Mouse (Mus musculus): Measurements from ENCODE around the gene Adamtsl5. TPM values are rescaled to one million over a fixed set of nuclear protein-coding genes. Genes with fewer than 3 reads are reported as not detected.
A peak's percentile ranks its signal among the peaks of the same experiment; 100 is the strongest.

The Adamtsl5 gene
- polyA plus RNA-seq, 1 experiment from 2014 or later, result 0.67 TPM

- no peaks in the 10 kb centered on the region for H3K36me3 ChIP-seq (replicated peaks)
- peak overlapping the region; percentile 39 for H3K27ac ChIP-seq
- H3K9me3 ChIP-seq, result no peaks in the 10 kb centered on the region
- H3K4me2 ChIP-seq, result peak overlapping the region; percentile 46
- H3K9ac ChIP-seq, result 0 out of 2 replicates have a peak overlapping the region, but pooled peaks have one; percentile 4
- peaks cover 11% of the 10 kb centered on the region for H3K4me1 ChIP-seq
- 2% methylated on average over 12 of the region's 12 CpGs for WGBS
- H3K27me3 ChIP-seq (replicated peaks), result no peaks in the 10 kb centered on the region
- peak overlapping the region; percentile 26 for H3K4me3 ChIP-seq
- ATAC-seq (replicated peaks), result peak; percentile 87
These were observed 23.3 kb upstream of the Adamtsl5 start for GRCm38 (mm10) chr10:80371411-80371966.

DNA sequence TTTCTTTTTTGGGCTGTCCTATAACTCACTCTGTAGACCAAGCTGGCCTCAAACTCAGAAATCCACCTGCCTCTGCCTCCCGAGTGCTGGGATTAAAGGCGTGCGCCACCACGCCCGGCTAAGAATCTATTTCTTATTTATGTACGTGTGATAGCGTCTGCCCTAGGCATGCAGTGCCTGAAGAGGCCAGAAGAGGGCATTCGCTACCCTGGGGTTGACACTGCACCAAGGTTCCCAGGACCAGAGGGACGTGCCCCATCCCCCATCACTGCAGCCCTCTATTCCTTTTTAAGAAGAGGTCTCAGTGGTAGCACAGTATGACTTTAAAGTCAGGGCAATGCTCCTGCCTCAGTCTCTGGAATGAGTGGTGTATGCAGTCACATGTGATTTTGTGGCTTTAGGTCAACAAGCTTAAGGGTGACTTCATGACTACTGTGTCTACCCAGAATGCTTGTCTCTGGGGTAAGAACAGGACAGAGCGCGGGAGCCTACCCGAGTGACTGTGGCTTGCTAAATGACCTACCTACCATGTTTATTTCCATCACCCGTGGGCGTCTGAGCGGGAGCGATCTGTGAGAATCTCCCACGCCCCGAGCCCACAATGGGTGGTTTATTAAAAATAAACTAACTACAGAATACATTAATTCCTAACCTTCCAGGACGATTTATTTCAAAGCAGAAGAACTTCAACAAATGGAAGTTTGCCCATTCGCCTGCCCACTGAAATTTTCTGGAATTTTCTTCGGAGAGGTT, 22.0 kb upstream of the Adamtsl5 start:
- Histone ChIP-seq H3K27me3 (replicated peaks) (no peaks in the 10 kb centered on the region), H3K27ac (no peak overlapping the region), H3K9ac (no peak overlapping the region), H3K4me1 (peaks cover 11% of the 10 kb centered on the region), H3K4me2 (no peak overlapping the region), H3K9me3 (no peaks in the 10 kb centered on the region), H3K4me3 (no peak overlapping the region), H3K36me3 (replicated peaks) (no peaks in the 10 kb centered on the region)
- no peak for ATAC-seq (replicated peaks)
- WGBS, result 82% methylated on average over 21 of the region's 21 CpGs

- Histone ChIP-seq H3K27ac (no peak overlapping the region), H3K9me3 (no peaks in the 10 kb centered on the region), H3K9ac (no peak overlapping the region), H3K36me3 (replicated peaks) (no peaks in the 10 kb centered on the region), H3K4me3 (no peak overlapping the region), H3K4me2 (no peak overlapping the region), H3K27me3 (replicated peaks) (no peaks in the 10 kb centered on the region), H3K4me1 (peaks cover 17% of the 10 kb centered on the region)
- ATAC-seq (replicated peaks), result no peak
- WGBS, result 96% methylated on average over 6 of the region's 6 CpGs
These were observed 20.2 kb upstream of the Adamtsl5 start for GRCm38 (mm10) chr10:80368392-80368791.

GRCm38 (mm10) chr10:80367954-80368353, 19.7 kb upstream of the Adamtsl5 start:
- ATAC-seq (replicated peaks), result no peak
- Histone ChIP-seq H3K4me3 (no peak overlapping the region), H3K27me3 (replicated peaks) (no peaks in the 10 kb centered on the region), H3K4me1 (peaks cover 17% of the 10 kb centered on the region), H3K36me3 (replicated peaks) (no peaks in the 10 kb centered on the region), H3K9ac (no peak overlapping the region), H3K4me2 (no peak overlapping the region), H3K27ac (no peak overlapping the region), H3K9me3 (no peaks in the 10 kb centered on the region)
- 54% methylated on average over 5 of the region's 5 CpGs for WGBS

DNA sequence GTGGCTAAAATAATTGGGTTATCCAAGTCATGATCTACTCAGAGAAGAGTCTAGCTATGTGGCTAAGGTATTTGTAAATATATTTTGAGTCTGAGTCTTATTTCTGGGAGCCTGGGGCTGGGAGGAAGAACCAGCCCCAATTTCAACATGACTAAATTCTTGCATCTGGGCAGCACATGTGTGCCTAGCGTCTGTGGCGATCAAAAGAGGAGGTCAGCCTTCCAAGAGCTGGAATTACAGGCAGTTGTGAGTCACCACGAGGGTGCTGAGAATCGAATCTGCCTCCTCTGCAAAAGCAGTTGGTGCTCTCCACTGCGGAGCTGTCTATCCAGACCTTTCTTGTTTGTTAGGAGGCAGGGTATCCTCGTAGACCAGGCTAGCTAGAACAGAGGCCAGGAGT, 17.5 kb upstream of the Adamtsl5 start:
- no peak overlapping the region for H3K9ac ChIP-seq
- no peaks in the 10 kb centered on the region for H3K36me3 ChIP-seq (replicated peaks)
- no peak overlapping the region for H3K4me2 ChIP-seq
- no peaks in the 10 kb centered on the region for H3K9me3 ChIP-seq
- peaks cover 6% of the 10 kb centered on the region for H3K4me1 ChIP-seq
- H3K27ac ChIP-seq, result no peak overlapping the region
- H3K4me3 ChIP-seq, result no peak overlapping the region
- no peaks in the 10 kb centered on the region for H3K27me3 ChIP-seq (replicated peaks)
- WGBS, result 69% methylated on average over 6 of the region's 6 CpGs
- ATAC-seq (replicated peaks), result no peak

- no peak overlapping the region for H3K27ac ChIP-seq
- no peak for ATAC-seq (replicated peaks)
- H3K9ac ChIP-seq, result no peak overlapping the region
- peaks cover 6% of the 10 kb centered on the region for H3K4me1 ChIP-seq
- H3K36me3 ChIP-seq (replicated peaks), result no peaks in the 10 kb centered on the region
- H3K4me2 ChIP-seq, result no peak overlapping the region
- no peak overlapping the region for H3K4me3 ChIP-seq
- no peaks in the 10 kb centered on the region for H3K9me3 ChIP-seq
- WGBS, result 25% methylated on average over 6 of the region's 6 CpGs
- H3K27me3 ChIP-seq (replicated peaks), result peaks cover 5% of the 10 kb centered on the region
These were observed 15.5 kb upstream of the Adamtsl5 start for GRCm38 (mm10) chr10:80363734-80364133.

DNA sequence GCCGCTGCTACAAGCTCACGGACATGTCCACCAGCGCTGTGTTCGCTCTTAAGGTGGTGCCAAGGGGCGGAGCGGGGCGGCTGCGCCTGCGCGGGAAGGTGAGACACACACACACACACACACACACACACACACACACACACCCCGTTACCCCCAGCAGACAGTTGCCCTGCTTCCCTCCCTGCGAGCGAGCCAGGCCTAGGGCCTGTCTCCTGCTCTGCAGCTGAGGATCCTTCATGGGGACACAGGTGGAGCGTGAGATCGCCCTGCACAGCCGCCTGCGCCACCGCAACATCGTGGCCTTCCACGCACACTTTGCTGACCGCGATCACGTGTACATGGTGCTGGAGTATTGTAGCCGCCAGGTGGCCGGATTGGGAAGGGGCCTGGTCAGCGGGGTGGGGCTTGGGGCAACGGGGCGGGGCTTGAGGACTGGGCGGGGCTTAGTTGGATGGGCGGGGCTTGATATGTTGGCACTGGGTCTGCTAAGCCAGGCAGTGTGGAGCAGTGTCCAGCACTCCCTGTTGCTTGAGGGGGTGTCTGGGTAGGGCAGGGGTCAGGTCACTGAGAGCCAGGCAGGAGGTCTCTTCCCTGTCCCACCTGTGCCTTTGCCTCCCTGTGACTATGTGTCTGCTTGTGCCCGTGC, 9.9 kb upstream of the Adamtsl5 start:
- Histone ChIP-seq H3K4me2 (peak overlapping the region; percentile 62), H3K9ac (peak overlapping the region; percentile 27), H3K36me3 (replicated peaks) (no peaks in the 10 kb centered on the region), H3K4me1 (peaks cover 25% of the 10 kb centered on the region), H3K9me3 (no peaks in the 10 kb centered on the region), H3K27ac (no peak overlapping the region), H3K4me3 (peak overlapping the region; percentile 38), H3K27me3 (replicated peaks) (peaks cover 57% of the 10 kb centered on the region)
- ATAC-seq (replicated peaks), result peak; percentile 56
- 5% methylated on average over 29 of the region's 31 CpGs for WGBS

DNA sequence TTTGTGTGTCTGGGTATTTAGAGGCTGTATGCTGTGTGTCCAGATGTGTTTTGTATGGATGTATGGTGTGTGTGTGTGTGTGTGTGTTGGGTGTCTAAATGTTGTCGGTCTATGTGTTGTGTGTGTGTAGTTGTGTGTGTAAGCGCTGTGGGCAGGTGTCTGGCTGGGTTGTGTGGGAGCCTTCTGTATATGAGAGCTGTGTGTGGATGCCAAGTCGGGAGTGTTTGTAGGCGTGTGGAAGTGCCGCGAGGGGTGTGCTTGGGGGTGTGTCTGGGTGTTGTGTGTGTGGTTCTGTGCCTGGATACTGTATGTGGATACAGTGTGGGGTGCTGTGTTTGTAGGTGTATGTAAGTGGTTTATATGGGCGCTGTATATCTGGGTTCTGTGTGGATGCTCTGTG, 9.1 kb upstream of the Adamtsl5 start:
- ATAC-seq (replicated peaks), result peak; percentile 12; the same call in 1 of the 2 replicates
- H3K27me3 ChIP-seq (replicated peaks), result peaks cover 65% of the 10 kb centered on the region
- H3K9me3 ChIP-seq, result no peaks in the 10 kb centered on the region
- H3K4me2 ChIP-seq, result peak overlapping the region; percentile 62
- H3K27ac ChIP-seq, result no peak overlapping the region
- no peak overlapping the region; the same call in 1 of the 2 replicates for H3K9ac ChIP-seq
- H3K4me3 ChIP-seq, result peak overlapping the region; percentile 38
- 26% methylated on average over 7 of the region's 7 CpGs for WGBS
- H3K36me3 ChIP-seq (replicated peaks), result no peaks in the 10 kb centered on the region
- H3K4me1 ChIP-seq, result peaks cover 25% of the 10 kb centered on the region

- H3K4me2 ChIP-seq, result peak overlapping the region; percentile 68
- WGBS, result 2% methylated on average over 34 of the region's 34 CpGs
- H3K9ac ChIP-seq, result peak overlapping the region; percentile 16
- H3K9me3 ChIP-seq, result no peaks in the 10 kb centered on the region
- no peaks in the 10 kb centered on the region for H3K36me3 ChIP-seq (replicated peaks)
- peaks cover 25% of the 10 kb centered on the region for H3K4me1 ChIP-seq
- peaks cover 71% of the 10 kb centered on the region for H3K27me3 ChIP-seq (replicated peaks)
- H3K27ac ChIP-seq, result no peak overlapping the region
- peak; percentile 40; the same call in 1 of the 2 replicates for ATAC-seq (replicated peaks)
- peak overlapping the region; percentile 38 for H3K4me3 ChIP-seq
These were observed 8.5 kb upstream of the Adamtsl5 start for GRCm38 (mm10) chr10:80356737-80357136.

- H3K4me1 ChIP-seq, result peaks cover 25% of the 10 kb centered on the region
- peaks cover 76% of the 10 kb centered on the region for H3K27me3 ChIP-seq (replicated peaks)
- WGBS, result 2% methylated on average over 52 of the region's 53 CpGs
- ATAC-seq (replicated peaks), result no peak
- no peaks in the 10 kb centered on the region for H3K9me3 ChIP-seq
- peak within 1 kb of the TSS; percentile 38 for H3K4me3 ChIP-seq
- H3K4me2 ChIP-seq, result peak within 1 kb of the TSS; percentile 68
- no peaks in the 10 kb centered on the region for H3K36me3 ChIP-seq (replicated peaks)
- H3K27ac ChIP-seq, result no peak within 1 kb of the TSS
- H3K9ac ChIP-seq, result peak within 1 kb of the TSS; percentile 16
These were observed 7.9 kb upstream of the Adamtsl5 start, which contains the start of gene Plk5 for GRCm38 (mm10) chr10:80356001-80356682. Gene Plk5 (plus strand): TSS chr10:80356459.

DNA sequence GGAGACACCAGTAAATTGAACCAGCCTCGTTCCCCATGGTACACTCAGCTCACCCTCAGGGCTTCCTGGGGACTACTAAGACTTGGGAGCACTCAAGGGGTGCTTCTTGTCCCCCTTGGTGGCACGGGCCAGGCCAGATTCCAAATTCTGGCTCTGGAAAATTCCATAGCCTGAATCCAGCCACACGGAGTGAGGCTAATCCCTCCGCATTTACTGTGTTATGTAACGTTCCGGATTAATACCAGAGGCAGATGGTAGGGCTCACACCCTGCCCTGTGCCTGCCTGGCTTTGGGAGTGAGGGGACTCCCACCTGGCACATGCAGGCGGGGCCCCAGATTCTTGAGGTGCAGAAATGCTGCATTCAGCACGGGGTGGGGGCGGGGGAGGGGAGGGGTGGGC, 7.2 kb upstream of the Adamtsl5 start:
- Histone ChIP-seq H3K9ac (no peak overlapping the region), H3K36me3 (replicated peaks) (no peaks in the 10 kb centered on the region), H3K27ac (no peak overlapping the region), H3K4me2 (no peak overlapping the region), H3K4me3 (no peak overlapping the region), H3K4me1 (peaks cover 25% of the 10 kb centered on the region), H3K27me3 (replicated peaks) (peaks cover 83% of the 10 kb centered on the region), H3K9me3 (no peaks in the 10 kb centered on the region)
- 5% methylated on average over 9 of the region's 9 CpGs for WGBS
- ATAC-seq (replicated peaks), result no peak

- H3K4me3 ChIP-seq, result no peak overlapping the region
- peaks cover 29% of the 10 kb centered on the region for H3K4me1 ChIP-seq
- ATAC-seq (replicated peaks), result no peak
- no peaks in the 10 kb centered on the region for H3K36me3 ChIP-seq (replicated peaks)
- no peaks in the 10 kb centered on the region for H3K9me3 ChIP-seq
- no peak overlapping the region for H3K4me2 ChIP-seq
- no peak overlapping the region for H3K27ac ChIP-seq
- 65% methylated on average over 8 of the region's 8 CpGs for WGBS
- no peak overlapping the region for H3K9ac ChIP-seq
- H3K27me3 ChIP-seq (replicated peaks), result peaks cover 95% of the 10 kb centered on the region
These were observed 4.5 kb upstream of the Adamtsl5 start for GRCm38 (mm10) chr10:80352727-80353126.
